Mouse (Mus musculus) neural tube, embryonic 12.5 days (tissue): Measurements from ENCODE around the gene Ank3. TPM values are rescaled to one million over a fixed set of nuclear protein-coding genes. Genes with fewer than 3 reads are reported as not detected.

Source experiments
- ATAC-seq: fragments of 200-750 bp; cut with Nextera tagmentation; 2 replicates; pipeline ENCODE4 v1.8.0; 2017; ENCODE audit warnings: low read depth, mild to moderate bottlenecking, moderate TSS enrichment, moderate library complexity; ENCODE audit not compliant: low FRiP score
- H3K27ac ChIP-seq: fragments of 300-500 bp; sonication (generic); 2 replicates; pipeline ENCODE4 v1.5.1; 2016
- H3K27me3 ChIP-seq: fragments of 300-500 bp; sonication (generic); replicated peaks from 2 replicates; pipeline ENCODE4 v1.6.1; 2016; ENCODE audit warnings: mild to moderate bottlenecking
- H3K36me3 ChIP-seq: fragments of 300-500 bp; sonication (generic); 2 replicates; pipeline ENCODE4 v1.6.1; 2016; ENCODE audit warnings: mild to moderate bottlenecking
- H3K4me1 ChIP-seq: fragments of 300-500 bp; sonication (generic); 2 replicates; pipeline ENCODE4 v1.6.1; 2016
- H3K4me2 ChIP-seq: fragments of 300-500 bp; sonication (generic); replicated peaks from 2 replicates; pipeline ENCODE4 v1.6.1; 2016; ENCODE audit warnings: mild to moderate bottlenecking
- H3K4me3 ChIP-seq: fragments of 300-500 bp; sonication (generic); 2 replicates; pipeline ENCODE4 v1.5.1; 2016
- H3K9ac ChIP-seq: fragments of 300-500 bp; sonication (generic); 2 replicates; pipeline ENCODE4 v1.6.1; 2016; ENCODE audit warnings: mild to moderate bottlenecking
- H3K9me3 ChIP-seq: fragments of 300-500 bp; sonication (generic); 2 replicates; pipeline ENCODE4 v1.6.1; 2016; ENCODE audit warnings: mild to moderate bottlenecking
- WGBS: fragments of 180-500 bp; shearing (Covaris S2); methylation state at CpG from one replicate; pipeline ENCODE4 v1.1.7; 2016; 5-methylcytosine and 5-hydroxymethylcytosine counted together
- polyA plus RNA-seq: library from polyadenylated mRNA; unstranded; fragments of >200 nt; fragmentation: Nextera tagmentation; extraction: Ambion mirVana; gene quantifications from 2 replicates; pipeline ENCODE4 v1.2.1, GENCODE M21; 2016

Gene Ank3
- polyA plus RNA-seq, 1 experiment from 2014 or later: 95.5 TPM

DNA sequence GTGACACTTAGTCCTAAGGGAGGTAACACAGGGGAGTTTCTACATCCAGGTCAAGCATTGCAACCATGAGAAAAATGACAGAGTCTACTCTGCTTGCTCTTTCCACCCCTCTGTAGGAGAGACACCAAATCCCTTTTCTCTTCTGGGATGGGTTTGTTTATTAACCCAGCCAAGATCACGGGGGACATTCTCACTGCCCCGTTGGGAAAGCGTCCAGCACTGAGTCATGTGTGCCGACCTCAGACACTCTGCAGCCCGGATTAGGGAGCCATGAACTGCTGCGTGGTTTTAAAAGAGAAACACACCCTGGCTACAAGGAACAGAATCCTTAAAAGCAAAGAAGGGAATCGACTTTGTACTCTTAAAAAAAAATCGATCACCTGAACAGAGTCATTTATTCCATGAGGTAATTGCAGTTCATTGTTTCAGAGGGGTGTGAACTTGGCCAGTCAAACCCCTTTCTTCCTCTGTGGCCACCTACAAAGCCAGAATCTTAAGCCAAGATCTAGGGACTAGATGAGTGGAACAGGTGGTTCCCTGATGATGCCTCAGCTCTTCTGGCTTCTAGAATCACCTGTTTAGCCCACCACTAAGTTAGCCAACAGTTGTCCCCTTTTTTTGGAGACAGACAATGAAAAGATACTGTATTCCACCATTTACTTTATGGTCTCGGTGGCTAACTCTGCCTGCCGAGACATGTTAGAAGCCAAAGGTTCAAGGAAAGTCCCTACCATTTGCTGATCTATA, 518.3 kb downstream of the Ank3 start:
- no peak for ATAC-seq
- H3K4me1 ChIP-seq: no peaks in the 10 kb centered on the region
- no peak overlapping the region for H3K9ac ChIP-seq
- H3K4me2 ChIP-seq: no peak overlapping the region
- H3K27ac ChIP-seq: no peak overlapping the region
- 86% methylated on average over 10 of the region's 10 CpGs for WGBS
- no peaks in the 10 kb centered on the region for H3K27me3 ChIP-seq
- H3K36me3 ChIP-seq: 0 out of 2 replicates have a peak, but pooled peaks cover 8% of the 10 kb centered on the region
- no peaks in the 10 kb centered on the region for H3K9me3 ChIP-seq
- H3K4me3 ChIP-seq: no peak overlapping the region

DNA sequence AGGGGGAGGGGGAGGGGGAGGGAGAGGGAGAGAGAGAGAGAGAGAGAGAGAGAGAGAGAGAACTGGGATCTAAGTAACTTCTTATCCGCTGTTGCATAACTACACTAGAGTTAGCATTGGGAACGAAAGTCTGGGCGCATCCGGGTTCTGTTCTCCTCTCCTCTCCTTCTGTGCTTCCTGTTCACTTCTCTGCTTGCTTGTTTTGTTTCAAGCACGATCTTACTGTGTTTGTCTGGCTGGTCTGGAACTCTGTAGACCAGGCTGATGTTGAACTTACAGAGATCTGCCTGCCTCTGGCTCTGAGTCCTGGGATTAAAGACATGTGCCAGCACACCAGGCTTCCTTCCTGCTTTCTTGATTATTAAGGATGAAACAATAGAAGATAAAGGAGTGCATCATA, 519.1 kb downstream of the Ank3 start:
- H3K27me3 ChIP-seq: no peaks in the 10 kb centered on the region
- no peak for ATAC-seq
- no peaks in the 10 kb centered on the region for H3K9me3 ChIP-seq
- H3K9ac ChIP-seq: no peak overlapping the region
- H3K4me3 ChIP-seq: no peak overlapping the region
- H3K36me3 ChIP-seq: 0 out of 2 replicates have a peak, but pooled peaks cover 8% of the 10 kb centered on the region
- WGBS: 93% methylated on average over 5 of the region's 5 CpGs
- no peak overlapping the region for H3K4me2 ChIP-seq
- no peaks in the 10 kb centered on the region for H3K4me1 ChIP-seq
- no peak overlapping the region for H3K27ac ChIP-seq

DNA sequence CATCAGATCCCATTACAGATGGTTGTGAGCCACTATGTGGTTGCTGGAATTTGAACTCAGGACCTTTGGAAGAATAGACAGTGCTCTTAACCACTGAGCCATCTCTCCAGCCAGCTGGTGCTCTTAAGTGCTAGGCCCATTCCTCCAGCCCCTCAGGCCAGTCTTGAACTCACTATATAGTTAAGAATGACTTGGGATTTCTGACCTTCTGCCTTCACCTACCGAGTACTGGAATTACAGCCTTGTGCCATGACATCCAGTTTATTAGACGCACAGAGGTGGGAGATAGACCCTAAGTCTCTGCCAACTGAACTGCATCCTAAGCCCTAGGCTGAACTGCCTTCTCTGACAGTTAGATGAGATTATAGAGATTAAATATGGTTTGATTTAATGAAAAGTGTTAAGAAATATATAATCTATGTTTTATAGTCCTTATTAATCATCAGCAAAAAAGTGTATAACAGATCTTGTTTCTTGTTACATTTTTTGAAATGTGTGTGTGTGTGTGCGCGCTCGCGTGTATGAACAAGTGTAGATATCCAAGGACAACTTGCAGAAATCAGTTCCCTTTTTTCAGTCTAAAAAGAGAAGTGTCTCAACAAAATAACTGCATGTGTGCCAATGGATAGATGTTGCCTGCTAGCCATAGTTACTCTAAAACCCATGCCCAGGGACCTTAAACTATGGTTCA, 520.0 kb downstream of the Ank3 start:
- no peak for ATAC-seq
- no peaks in the 10 kb centered on the region for H3K9me3 ChIP-seq
- no peak overlapping the region for H3K4me3 ChIP-seq
- H3K9ac ChIP-seq: no peak overlapping the region
- 0 out of 2 replicates have a peak, but pooled peaks cover 8% of the 10 kb centered on the region for H3K36me3 ChIP-seq
- H3K4me1 ChIP-seq: peaks cover under 1% of the 10 kb centered on the region; the same call in 1 of the 2 replicates
- no peak overlapping the region for H3K27ac ChIP-seq
- H3K4me2 ChIP-seq: no peak overlapping the region
- 97% methylated on average over 6 of the region's 6 CpGs for WGBS
- H3K27me3 ChIP-seq: no peaks in the 10 kb centered on the region

- ATAC-seq: no peak
These were observed 520.5 kb downstream of the Ank3 start for GRCm38 (mm10) chr10:69919152-69919492.

GRCm38 (mm10) chr10:69919746-69920145, 521.2 kb downstream of the Ank3 start:
- Histone ChIP-seq H3K27ac (no peak overlapping the region), H3K4me2 (no peak overlapping the region), H3K9ac (no peak overlapping the region), H3K4me3 (no peak overlapping the region), H3K9me3 (no peaks in the 10 kb centered on the region), H3K27me3 (no peaks in the 10 kb centered on the region), H3K4me1 (peaks cover 9% of the 10 kb centered on the region), H3K36me3 (0 out of 2 replicates have a peak, but pooled peaks cover 8% of the 10 kb centered on the region)
- no peak for ATAC-seq
- WGBS: 88% methylated on average over 7 of the region's 7 CpGs

More at GRCm38 (mm10) chr10:69919152-69919492, 520.5 kb downstream of the Ank3 start:
- WGBS: 85% methylated on average over 5 of the region's 5 CpGs
- Histone ChIP-seq H3K36me3 (0 out of 2 replicates have a peak, but pooled peaks cover 8% of the 10 kb centered on the region), H3K27me3 (no peaks in the 10 kb centered on the region), H3K27ac (no peak overlapping the region), H3K9ac (no peak overlapping the region), H3K4me1 (peaks cover 4% of the 10 kb centered on the region), H3K9me3 (no peaks in the 10 kb centered on the region), H3K4me2 (no peak overlapping the region), H3K4me3 (no peak overlapping the region)

DNA sequence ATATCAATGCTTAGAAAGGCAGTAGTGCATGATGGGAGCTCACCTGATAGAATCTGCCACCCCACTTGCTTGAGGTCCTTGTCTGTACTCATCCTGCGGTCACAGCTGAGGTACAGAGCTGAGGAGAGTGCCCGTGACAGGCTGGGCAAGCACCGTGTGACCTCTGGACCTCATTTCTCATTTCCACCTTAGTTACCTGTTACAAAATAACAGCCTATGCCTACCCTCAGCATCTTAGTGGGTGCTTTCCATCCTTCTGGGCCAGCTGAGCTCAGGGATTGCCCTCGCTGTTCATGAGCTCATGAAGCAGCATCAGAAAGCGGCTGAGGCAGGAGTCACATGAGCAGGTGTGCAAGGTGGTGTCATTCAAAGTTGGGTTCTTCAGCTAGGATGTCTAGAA, 523.5 kb downstream of the Ank3 start:
- H3K27me3 ChIP-seq: no peaks in the 10 kb centered on the region
- 91% methylated on average over 5 of the region's 5 CpGs for WGBS
- ATAC-seq: no peak
- H3K9ac ChIP-seq: no peak overlapping the region
- H3K4me2 ChIP-seq: no peak overlapping the region
- 0 out of 2 replicates have a peak, but pooled peaks cover 8% of the 10 kb centered on the region for H3K36me3 ChIP-seq
- peaks cover 30% of the 10 kb centered on the region for H3K4me1 ChIP-seq
- no peak overlapping the region for H3K4me3 ChIP-seq
- no peaks in the 10 kb centered on the region for H3K9me3 ChIP-seq
- H3K27ac ChIP-seq: no peak overlapping the region

- Histone ChIP-seq H3K27ac (no peak overlapping the region), H3K4me1 (peaks cover 45% of the 10 kb centered on the region), H3K4me3 (no peak overlapping the region), H3K4me2 (no peak overlapping the region), H3K36me3 (0 out of 2 replicates have a peak, but pooled peaks cover 8% of the 10 kb centered on the region), H3K9ac (no peak overlapping the region), H3K9me3 (no peaks in the 10 kb centered on the region), H3K27me3 (no peaks in the 10 kb centered on the region)
- WGBS: 12% methylated on average over 8 of the region's 8 CpGs
- no peak for ATAC-seq
These were observed 525.2 kb downstream of the Ank3 start for GRCm38 (mm10) chr10:69923801-69924200.

GRCm38 (mm10) chr10:69924321-69924720, 525.7 kb downstream of the Ank3 start:
- Histone ChIP-seq H3K9ac (no peak overlapping the region), H3K27me3 (no peaks in the 10 kb centered on the region), H3K4me3 (no peak overlapping the region), H3K9me3 (no peaks in the 10 kb centered on the region), H3K4me2 (peak overlapping the region; percentile 56), H3K27ac (no peak overlapping the region), H3K36me3 (0 out of 2 replicates have a peak, but pooled peaks cover 8% of the 10 kb centered on the region), H3K4me1 (peaks cover 45% of the 10 kb centered on the region)
- WGBS: 10% methylated on average over 11 of the region's 11 CpGs
- ATAC-seq: 0 out of 2 replicates have a peak, but pooled peaks have one; percentile 54

DNA sequence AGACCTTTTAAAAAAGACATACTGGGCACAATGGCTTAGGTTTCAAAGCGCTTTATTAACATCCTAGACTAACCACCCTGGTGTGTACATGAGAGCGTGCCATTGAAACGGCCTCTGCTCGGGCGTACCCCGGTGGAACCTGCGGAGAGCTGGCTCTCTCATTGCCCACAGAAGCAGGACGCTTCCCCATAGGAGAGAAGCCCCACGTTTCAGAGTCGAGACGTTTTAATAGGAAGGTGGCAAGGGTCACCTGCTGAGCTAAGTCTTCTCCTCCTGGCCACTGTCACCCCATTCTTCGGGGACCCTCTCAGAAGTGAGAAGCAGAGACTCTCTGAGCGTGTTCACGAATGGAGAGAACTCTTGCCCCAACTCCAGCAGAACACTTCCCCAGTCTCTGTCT, 526.3 kb downstream of the Ank3 start:
- no peak overlapping the region for H3K27ac ChIP-seq
- H3K4me1 ChIP-seq: peaks cover 45% of the 10 kb centered on the region
- H3K9ac ChIP-seq: no peak overlapping the region
- H3K9me3 ChIP-seq: no peaks in the 10 kb centered on the region
- H3K4me3 ChIP-seq: no peak overlapping the region
- 0 out of 2 replicates have a peak, but pooled peaks cover 8% of the 10 kb centered on the region for H3K36me3 ChIP-seq
- 2% methylated on average over 14 of the region's 14 CpGs for WGBS
- no peaks in the 10 kb centered on the region for H3K27me3 ChIP-seq
- ATAC-seq: no peak
- peak overlapping the region; percentile 56 for H3K4me2 ChIP-seq

GRCm38 (mm10) chr10:69925285-69926157, 526.9 kb downstream of the Ank3 start:
- Histone ChIP-seq H3K36me3 (0 out of 2 replicates have a peak, but pooled peaks cover 5% of the 10 kb centered on the region), H3K9me3 (no peaks in the 10 kb centered on the region), H3K4me2 (peak overlapping the region; percentile 56), H3K4me1 (peaks cover 45% of the 10 kb centered on the region), H3K27me3 (no peaks in the 10 kb centered on the region), H3K4me3 (peak overlapping the region; percentile 26), H3K9ac (no peak overlapping the region), H3K27ac (no peak overlapping the region)
- WGBS: under 1% methylated on average over 19 of the region's 19 CpGs
- ATAC-seq: peak; percentile 73

GRCm38 (mm10) chr10:69926158-69926882, 527.7 kb downstream of the Ank3 start:
- Histone ChIP-seq H3K36me3 (peaks cover 5% of the 10 kb centered on the region; the same call in 1 of the 2 replicates), H3K9me3 (no peaks in the 10 kb centered on the region), H3K27me3 (no peaks in the 10 kb centered on the region), H3K4me3 (peak overlapping the region; percentile 26), H3K9ac (no peak overlapping the region), H3K27ac (no peak overlapping the region), H3K4me2 (peak overlapping the region; percentile 56), H3K4me1 (peaks cover 45% of the 10 kb centered on the region)
- WGBS: 2% methylated on average over 11 of the region's 11 CpGs
- no peak for ATAC-seq
